Mouse (Mus musculus) kidney, embryonic 16.5 days (tissue): Measurements from ENCODE around the gene Pdia2. TPM values are rescaled to one million over a fixed set of nuclear protein-coding genes. Genes with fewer than 3 reads are reported as not detected.

Source experiments
- ATAC-seq: fragments of 200-750 bp; cut with Nextera tagmentation; 2 replicates; pipeline ENCODE4 v1.8.0; 2017; ENCODE audit warnings: moderate TSS enrichment; ENCODE audit not compliant: low FRiP score, low TSS enrichment
- H3K27ac ChIP-seq: fragments of 300-500 bp; sonication (generic); 2 replicates; pipeline ENCODE4 v1.5.1; 2014; ENCODE audit warnings: low read length
- H3K27me3 ChIP-seq: fragments of 300-500 bp; sonication (generic); 2 replicates; pipeline ENCODE4 v1.6.1; 2014; ENCODE audit warnings: low read length, control low read depth, mixed read lengths; ENCODE audit not compliant: insufficient read depth
- H3K36me3 ChIP-seq: fragments of 300-500 bp; sonication (generic); 2 replicates; pipeline ENCODE4 v1.6.1; 2014; ENCODE audit warnings: low read length, control low read depth, mixed read lengths; ENCODE audit not compliant: insufficient read depth
- H3K4me1 ChIP-seq: fragments of 300-500 bp; sonication (generic); 2 replicates; pipeline ENCODE4 v1.6.1; 2014; ENCODE audit warnings: low read length, control low read depth, mixed read lengths; ENCODE audit not compliant: insufficient read depth
- H3K4me2 ChIP-seq: fragments of 300-500 bp; sonication (generic); replicated peaks from 2 replicates; pipeline ENCODE4 v1.6.1; 2014; ENCODE audit warnings: low read depth, low read length
- H3K4me3 ChIP-seq: fragments of 300-500 bp; sonication (generic); 2 replicates; pipeline ENCODE4 v1.5.1; 2014; ENCODE audit warnings: mild to moderate bottlenecking, low read length
- H3K9ac ChIP-seq: fragments of 300-500 bp; sonication (generic); replicated peaks from 2 replicates; pipeline ENCODE4 v1.6.1; 2014; ENCODE audit warnings: low read length
- H3K9me3 ChIP-seq: fragments of 300-500 bp; sonication (generic); 2 replicates; pipeline ENCODE4 v1.6.1; 2016; ENCODE audit warnings: low read length, control low read depth
- WGBS: fragments of 180-500 bp; shearing (Covaris S2); extraction: QIAGEN DNeasy Blood & Tissue Kit; methylation state at CpG from one replicate; pipeline ENCODE4 v1.1.7; 2014; 5-methylcytosine and 5-hydroxymethylcytosine counted together
- polyA plus RNA-seq: library from polyadenylated mRNA; unstranded; fragments of >200 nt; fragmentation: Nextera tagmentation; extraction: Ambion mirVana; gene quantifications from 2 replicates; pipeline ENCODE4 v1.2.1, GENCODE M21; 2015

Gene Pdia2
- polyA plus RNA-seq: 0.52 and 0.89 TPM in 2 replicates

DNA sequence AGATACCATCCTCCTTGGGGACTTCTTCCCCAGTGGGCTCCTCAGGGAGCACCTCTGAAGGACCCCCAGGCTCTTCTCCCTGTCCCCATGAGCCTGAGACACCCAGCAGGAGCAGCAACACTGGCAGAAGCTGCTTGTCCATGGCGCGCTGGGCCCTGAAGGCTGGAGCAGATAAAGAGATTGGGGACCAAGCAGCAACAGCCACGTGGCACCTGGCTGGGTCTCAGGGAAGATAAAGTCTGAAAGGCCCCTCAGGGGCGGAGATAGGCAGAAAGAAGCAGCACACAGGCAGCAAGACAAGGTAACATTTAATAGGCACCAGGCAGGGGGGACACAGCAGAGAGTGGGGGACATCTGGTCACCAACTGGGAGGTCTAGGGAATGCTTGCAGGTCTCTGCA, at the start of gene Pdia2:
Pdia2 (minus strand) TSS at position 196 of the 400 bp plus-strand sequence.
- Histone ChIP-seq H3K27ac (no peak within 1 kb of the TSS), H3K9me3 (no peaks in the 10 kb centered on the region), H3K36me3 (peaks cover 37% of the 10 kb centered on the region), H3K27me3 (peaks cover 39% of the 10 kb centered on the region), H3K4me2 (no peak within 1 kb of the TSS), H3K9ac (no peak within 1 kb of the TSS), H3K4me1 (peaks cover 19% of the 10 kb centered on the region), H3K4me3 (no peak within 1 kb of the TSS)
- no peak for ATAC-seq
- 79% methylated on average over 4 of the region's 4 CpGs for WGBS

DNA sequence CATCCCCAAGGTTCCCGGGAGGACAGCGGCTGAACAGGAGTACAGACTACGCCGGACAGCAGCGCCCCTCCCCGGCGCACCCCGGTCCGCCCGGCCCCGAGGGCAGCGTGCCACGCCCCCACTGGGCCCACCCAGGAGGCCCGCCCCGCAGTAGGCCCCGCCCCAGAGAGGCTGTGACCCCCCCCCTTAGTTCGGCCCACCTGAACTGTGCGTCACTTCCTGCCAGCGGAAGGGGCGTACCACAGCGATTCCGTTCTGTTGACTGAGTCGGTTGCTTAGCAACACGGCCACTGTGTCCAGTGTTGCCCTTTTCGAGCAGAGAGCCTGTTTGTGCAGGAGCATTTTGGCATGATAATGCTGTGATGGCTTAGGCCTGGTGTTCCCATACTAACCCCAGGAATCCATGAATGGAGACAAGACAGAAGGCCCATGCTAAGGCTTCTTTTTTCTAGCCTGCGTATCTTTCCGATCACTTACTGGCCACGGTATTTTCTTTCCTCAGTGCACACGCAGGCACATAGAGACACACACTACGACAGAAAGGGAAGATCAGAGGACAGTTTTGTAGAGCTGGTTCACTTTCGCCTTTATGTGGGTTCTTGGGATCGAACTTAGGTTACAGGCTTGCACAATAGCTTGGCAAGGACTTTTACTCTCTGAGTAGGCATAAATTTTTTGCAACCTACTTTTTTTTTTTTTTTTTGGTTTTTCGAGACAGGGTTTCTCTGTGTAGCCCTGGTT, 45.4 kb upstream of the Pdia2 start, which contains the start of gene Fam234a:
Fam234a (minus strand) TSS at position 142 of the 741 bp plus-strand sequence.
- Histone ChIP-seq H3K27me3 (no peaks in the 10 kb centered on the region), H3K4me1 (peaks cover 12% of the 10 kb centered on the region)
- 13% methylated on average over 21 of the region's 33 CpGs for WGBS

DNA sequence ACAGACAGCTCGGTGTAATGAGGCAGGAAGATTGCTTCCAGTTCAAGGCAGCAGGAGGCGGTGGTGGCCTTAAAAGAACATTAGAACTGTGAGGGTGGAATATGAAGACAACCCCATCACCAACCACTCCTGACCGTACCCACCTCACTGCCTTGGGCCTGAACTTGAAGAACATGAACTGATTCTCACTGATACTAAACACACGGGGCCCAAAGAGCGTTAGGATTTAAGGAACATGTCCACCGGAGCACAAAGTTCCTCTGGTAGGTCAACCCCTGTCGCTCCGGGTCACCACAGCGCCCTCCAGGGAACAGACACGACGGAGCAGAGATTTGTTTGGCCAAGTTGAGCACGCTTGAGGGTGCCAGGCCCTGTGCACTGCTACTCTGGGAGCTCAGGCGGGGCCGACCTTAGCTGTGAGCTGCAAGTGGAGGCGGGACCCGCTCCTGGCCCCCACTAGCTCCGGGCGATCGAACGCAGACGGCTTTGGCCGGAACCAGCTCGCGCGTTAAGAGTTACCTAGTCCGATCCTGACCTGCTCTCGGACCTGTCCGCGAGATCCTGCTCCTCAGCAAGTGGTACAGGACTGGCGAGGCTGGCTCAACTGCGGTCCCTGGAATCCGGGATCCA, 44.7 kb upstream of the Pdia2 start:
- Histone ChIP-seq H3K27me3 (no peaks in the 10 kb centered on the region), H3K27ac (peak overlapping the region; percentile 86)
- under 1% methylated on average over 31 of the region's 32 CpGs for WGBS

More for the DNA sequence above, 45.4 kb upstream of the Pdia2 start, which contains the start of gene Fam234a:
- H3K27ac ChIP-seq: peak within 1 kb of the TSS; percentile 86
- H3K36me3 ChIP-seq: no peaks in the 10 kb centered on the region
- H3K9me3 ChIP-seq: no peaks in the 10 kb centered on the region
- peak within 1 kb of the TSS; percentile 81 for H3K4me2 ChIP-seq
- peak within 1 kb of the TSS; percentile 80 for H3K9ac ChIP-seq
- peak within 1 kb of the TSS; percentile 83 for H3K4me3 ChIP-seq
- ATAC-seq: peak; percentile 98

DNA sequence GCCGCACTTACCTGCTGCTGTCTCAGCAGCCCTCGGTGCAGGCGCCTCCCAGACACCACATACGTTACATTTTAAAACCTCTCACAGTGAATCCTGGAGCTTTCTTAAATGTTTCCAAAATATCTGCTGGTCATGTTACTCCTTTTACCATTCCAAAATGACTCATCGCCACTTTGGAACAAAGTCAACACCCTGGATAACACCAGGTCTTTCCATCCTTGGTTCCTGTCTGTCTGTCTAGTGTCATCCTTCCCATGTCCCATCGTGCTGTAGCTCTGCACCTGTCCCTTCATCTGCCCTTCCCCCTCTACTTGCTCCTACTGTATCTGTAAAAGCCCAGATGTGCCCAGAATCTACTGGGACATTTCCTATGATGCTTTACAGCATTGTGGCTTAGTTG, 42.1 kb upstream of the Pdia2 start:
- WGBS: 77% methylated on average over 6 of the region's 6 CpGs
- no peak for ATAC-seq
- H3K36me3 ChIP-seq: no peaks in the 10 kb centered on the region

More for the DNA sequence above, 44.7 kb upstream of the Pdia2 start:
- Histone ChIP-seq H3K9ac (peak overlapping the region; percentile 80), H3K4me1 (peaks cover 12% of the 10 kb centered on the region), H3K4me2 (peak overlapping the region; percentile 81), H3K36me3 (no peaks in the 10 kb centered on the region), H3K9me3 (no peaks in the 10 kb centered on the region), H3K4me3 (peak overlapping the region; percentile 83)
- peak; percentile 89 for ATAC-seq

DNA sequence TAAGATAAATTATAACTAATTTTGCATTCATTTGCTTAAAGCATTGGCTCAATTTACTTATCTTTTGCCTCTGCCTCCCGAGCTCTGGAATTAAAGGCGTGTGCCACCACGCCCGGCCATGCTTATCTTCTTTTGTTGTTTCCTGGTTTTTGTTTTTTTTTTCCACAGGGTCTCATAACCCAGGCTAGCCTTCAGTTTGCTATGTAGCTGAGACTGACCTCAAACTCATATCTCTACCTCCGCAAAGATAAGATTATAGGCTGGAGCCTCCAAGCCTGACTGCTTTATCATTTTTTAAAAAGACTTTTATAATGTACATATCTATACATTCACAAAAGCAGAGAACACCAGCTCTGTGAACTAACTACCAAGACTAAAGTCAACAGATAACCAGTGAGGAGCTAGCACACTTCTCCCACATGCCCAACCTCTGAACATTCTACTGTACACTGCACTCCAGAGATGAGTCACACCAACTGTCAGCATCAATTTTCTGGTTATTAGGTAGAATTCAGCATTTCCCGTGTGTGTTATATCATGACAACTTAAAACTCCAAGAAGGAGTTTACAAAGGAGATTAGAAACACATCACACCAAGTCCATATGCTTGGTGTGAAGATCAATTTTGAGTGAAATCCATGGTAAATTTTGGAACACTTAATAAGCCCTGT, 41.4 kb upstream of the Pdia2 start:
- Histone ChIP-seq H3K4me3 (no peak overlapping the region), H3K27me3 (no peaks in the 10 kb centered on the region), H3K4me1 (peaks cover 12% of the 10 kb centered on the region), H3K9me3 (no peaks in the 10 kb centered on the region), H3K9ac (no peak overlapping the region), H3K27ac (no peak overlapping the region), H3K36me3 (no peaks in the 10 kb centered on the region), H3K4me2 (no peak overlapping the region)
- ATAC-seq: no peak
- WGBS: 74% methylated on average over 6 of the region's 6 CpGs

More for the DNA sequence above, 42.1 kb upstream of the Pdia2 start:
- peaks cover 12% of the 10 kb centered on the region for H3K4me1 ChIP-seq
- H3K9me3 ChIP-seq: no peaks in the 10 kb centered on the region
- no peak overlapping the region for H3K27ac ChIP-seq
- no peak overlapping the region for H3K4me3 ChIP-seq
- no peak overlapping the region for H3K9ac ChIP-seq
- no peak overlapping the region for H3K4me2 ChIP-seq
- no peaks in the 10 kb centered on the region for H3K27me3 ChIP-seq

DNA sequence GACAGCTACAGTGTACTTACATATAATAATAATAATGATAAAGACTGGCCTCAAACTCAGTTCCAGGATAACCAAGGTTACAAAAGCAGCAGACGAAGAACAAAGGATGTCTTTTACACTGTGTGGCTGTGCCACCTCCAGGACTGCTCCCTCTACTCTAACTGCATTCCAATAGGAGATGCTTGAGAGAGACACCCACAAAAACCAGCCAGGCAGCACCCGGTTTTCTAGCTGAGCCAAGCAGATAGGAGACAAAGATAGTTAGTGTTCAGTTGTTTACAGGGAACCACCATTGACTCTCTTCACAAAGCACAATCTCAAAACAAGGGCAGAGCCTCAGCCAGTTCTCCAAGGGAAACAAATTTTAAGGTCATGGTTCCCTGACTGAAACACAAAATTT, 40.7 kb upstream of the Pdia2 start:
- H3K4me1 ChIP-seq: peaks cover 9% of the 10 kb centered on the region
- H3K27me3 ChIP-seq: no peaks in the 10 kb centered on the region
- no peak overlapping the region for H3K27ac ChIP-seq
- 76% methylated on average over 2 of the region's 2 CpGs for WGBS
- no peaks in the 10 kb centered on the region for H3K36me3 ChIP-seq
- no peak overlapping the region for H3K9ac ChIP-seq
- ATAC-seq: no peak
- H3K4me2 ChIP-seq: no peak overlapping the region
- no peak overlapping the region for H3K4me3 ChIP-seq
- no peaks in the 10 kb centered on the region for H3K9me3 ChIP-seq

DNA sequence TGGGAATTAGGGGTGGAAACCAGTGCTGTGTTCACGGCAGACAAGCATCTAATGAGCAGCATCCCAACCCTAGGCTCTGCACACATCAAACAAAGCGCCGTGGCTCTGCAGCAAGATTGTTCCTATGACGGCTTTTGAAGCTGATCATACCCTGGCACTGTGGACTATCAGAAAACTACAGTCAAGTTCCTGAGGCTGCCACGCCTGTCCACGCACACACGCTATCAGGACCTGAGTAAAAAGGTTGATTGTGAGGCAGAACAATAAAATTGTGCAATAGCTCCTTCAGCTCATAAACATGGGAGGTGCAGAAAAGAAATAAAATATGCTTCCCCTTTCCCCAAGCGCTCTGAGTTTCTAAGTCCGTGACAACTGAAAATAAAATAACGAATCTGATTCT, 38.8 kb upstream of the Pdia2 start:
- ATAC-seq: no peak
- no peak overlapping the region for H3K4me3 ChIP-seq
- no peaks in the 10 kb centered on the region for H3K27me3 ChIP-seq
- H3K36me3 ChIP-seq: 0 out of 2 replicates have a peak, but pooled peaks cover 1% of the 10 kb centered on the region
- no peak overlapping the region for H3K27ac ChIP-seq
- no peak overlapping the region for H3K9ac ChIP-seq
- 83% methylated on average over 10 of the region's 10 CpGs for WGBS
- no peaks in the 10 kb centered on the region for H3K4me1 ChIP-seq
- H3K9me3 ChIP-seq: no peaks in the 10 kb centered on the region
- no peak overlapping the region for H3K4me2 ChIP-seq

DNA sequence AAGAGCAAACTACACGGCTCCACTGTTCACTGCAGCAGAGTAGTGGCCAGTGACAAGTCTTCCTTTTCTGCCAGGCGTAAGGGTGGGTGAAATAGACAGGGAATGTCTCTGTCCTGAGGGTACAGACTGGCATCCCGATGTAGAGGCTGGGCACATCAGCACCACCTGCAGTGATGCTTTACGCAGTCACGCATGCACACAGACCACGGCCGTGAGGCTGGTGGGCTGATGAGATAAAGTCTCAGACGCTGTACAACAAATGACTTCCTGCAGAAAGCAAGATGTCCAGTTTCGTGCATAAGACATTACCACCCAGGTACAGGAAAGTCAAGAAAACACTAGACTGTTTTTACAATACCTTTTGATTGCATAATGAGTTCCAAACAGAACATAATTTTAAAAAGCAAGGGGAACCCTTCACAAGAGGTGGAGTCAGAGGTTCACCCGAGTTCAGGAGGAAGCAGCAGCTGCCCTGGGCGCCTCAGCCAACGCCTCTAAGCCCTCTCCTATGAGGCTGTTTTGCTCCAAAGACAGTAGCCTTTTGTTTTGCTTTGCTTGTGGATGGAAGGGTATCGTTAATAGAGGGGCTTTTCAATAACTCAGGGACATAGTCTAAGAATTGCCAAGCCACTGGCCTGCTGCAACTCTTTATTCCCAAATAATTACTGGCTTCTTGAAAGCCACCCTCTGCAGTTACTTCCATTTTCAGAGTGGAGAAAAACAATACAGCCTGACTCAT, 36.4 kb upstream of the Pdia2 start:
- Histone ChIP-seq H3K9me3 (no peaks in the 10 kb centered on the region), H3K9ac (no peak overlapping the region), H3K27me3 (no peaks in the 10 kb centered on the region), H3K27ac (no peak overlapping the region), H3K36me3 (0 out of 2 replicates have a peak, but pooled peaks cover 2% of the 10 kb centered on the region), H3K4me3 (no peak overlapping the region), H3K4me2 (no peak overlapping the region), H3K4me1 (0 out of 2 replicates have a peak, but pooled peaks cover 3% of the 10 kb centered on the region)
- ATAC-seq: no peak
- WGBS: 59% methylated on average over 13 of the region's 13 CpGs

DNA sequence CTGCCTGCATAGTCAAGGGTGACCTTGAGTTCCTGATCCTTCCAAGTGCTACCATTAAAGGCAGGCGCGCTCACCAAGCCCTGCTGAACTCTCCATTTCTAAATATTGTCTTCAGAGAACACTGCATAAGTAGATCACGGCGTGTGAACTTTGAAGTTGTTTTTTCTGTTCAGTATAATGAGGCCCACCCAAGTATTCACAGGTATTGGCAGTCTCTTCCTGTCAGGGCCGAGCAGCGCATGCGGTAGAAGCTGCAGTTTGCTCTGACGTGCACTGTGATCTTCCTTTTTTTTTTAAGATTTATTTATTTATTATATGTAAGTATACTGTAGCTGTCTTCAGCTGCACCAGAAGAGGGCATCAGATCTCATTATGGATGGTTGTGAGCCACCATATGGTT, 35.5 kb upstream of the Pdia2 start:
- H3K9me3 ChIP-seq: no peaks in the 10 kb centered on the region
- H3K36me3 ChIP-seq: 0 out of 2 replicates have a peak, but pooled peaks cover 2% of the 10 kb centered on the region
- no peak overlapping the region for H3K4me2 ChIP-seq
- no peak overlapping the region for H3K27ac ChIP-seq
- H3K27me3 ChIP-seq: no peaks in the 10 kb centered on the region
- WGBS: 90% methylated on average over 8 of the region's 8 CpGs
- H3K9ac ChIP-seq: no peak overlapping the region
- ATAC-seq: no peak
- no peak overlapping the region for H3K4me3 ChIP-seq
- H3K4me1 ChIP-seq: 0 out of 2 replicates have a peak, but pooled peaks cover 3% of the 10 kb centered on the region
